Mouse (Mus musculus): ENCODE measurements around the gene Gm12695.

Gm12695 gene

DNA sequence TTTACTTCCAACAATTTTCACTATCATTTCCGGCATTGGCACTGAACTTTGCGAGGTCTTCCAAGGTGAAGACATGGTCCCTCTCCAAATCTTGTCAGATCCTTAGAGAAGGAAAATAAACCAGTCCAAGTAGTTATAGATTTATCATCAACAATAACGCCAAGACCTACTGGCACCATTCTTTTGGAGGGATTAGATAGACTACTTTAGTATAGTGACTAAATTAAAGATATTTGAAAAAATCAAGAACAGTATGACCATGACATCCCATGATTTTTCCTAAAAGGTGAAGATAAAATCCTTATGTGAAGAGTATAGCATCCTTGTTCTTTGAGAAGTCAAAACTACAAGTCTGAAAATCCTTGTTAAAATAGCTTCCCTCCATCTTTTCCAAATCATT is at the start of gene Gm12695:
Gene Gm12695 (minus strand): TSS at position 101 of the 400 bp plus-strand sequence.
- peak; percentile 7 for DNase-seq (ENCODE audit: low read depth, low spot score)

DNA sequence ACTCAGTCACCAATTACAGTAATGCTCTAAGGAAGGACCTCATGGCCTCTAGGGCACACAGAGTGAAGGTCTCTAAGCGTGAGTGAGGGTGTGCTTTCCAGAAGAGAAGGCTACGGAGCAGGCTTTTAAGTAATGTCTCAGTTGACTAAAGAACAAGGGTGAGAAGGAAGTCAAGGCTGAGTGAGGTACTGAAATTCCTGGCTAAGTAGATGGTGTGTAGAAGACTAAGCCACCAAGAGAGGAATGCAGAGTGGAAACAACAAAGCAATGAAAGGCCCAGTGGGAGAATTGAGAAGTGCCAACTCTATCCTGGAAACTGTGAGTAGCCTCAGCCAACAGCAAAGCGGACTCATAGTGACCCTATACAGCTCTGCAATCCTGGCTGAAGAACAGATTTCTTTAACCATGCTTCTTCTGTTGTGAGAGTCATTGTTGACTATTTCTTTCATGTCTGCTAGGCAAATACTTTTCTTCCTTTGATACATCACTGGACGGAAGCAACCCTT is 40.6 kb upstream of the Gm12695 start:
- no peak for DNase-seq (ENCODE audit: low read depth, low spot score)

DNA sequence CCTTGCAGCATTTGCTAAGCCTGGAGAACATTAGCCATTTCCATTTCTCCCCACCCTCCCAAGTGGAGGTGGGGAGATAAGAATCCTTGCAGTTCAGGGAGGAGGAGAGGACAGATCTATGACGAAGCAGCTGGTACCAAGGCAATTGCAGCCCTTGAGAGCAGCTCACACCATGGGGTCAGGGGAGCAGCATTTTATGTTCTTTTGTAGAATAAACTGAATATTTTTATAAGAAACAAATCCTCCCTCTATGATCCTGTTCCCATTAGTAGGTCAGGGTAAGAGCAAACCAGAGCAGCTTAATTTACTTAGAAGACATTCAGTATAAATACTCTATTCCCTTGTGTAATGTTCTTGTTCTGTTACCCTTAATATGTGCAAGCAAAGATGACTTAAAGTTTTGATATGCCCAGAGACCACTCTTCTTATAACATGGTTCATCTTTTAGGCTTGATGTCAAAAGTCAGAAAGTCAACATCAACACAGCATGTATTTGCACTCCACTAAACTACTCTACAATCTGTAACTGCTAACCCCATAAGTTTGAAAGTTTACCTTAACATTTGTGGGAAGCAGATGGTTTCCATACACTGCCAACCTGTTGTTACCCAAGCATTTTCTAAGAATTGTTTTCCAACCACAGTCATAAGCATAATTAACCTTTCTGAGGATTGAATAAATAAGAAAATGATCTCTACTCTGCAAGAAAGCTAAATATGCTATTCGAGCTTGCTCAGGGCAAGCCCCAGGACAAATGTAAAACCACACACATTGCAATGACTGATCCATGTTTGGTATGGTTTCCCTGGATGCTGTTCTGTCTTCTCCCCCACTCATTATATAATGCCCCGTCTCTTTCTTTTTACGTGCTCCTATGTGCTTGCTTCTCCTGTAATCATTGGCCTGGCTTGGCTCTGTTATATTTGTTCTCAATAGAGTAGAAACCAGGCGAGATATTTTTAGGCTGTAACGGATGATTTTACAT is 22.1 kb upstream of the Gm12695 start:
- DNase-seq (ENCODE audit: low read depth, low spot score) = no peak

DNA sequence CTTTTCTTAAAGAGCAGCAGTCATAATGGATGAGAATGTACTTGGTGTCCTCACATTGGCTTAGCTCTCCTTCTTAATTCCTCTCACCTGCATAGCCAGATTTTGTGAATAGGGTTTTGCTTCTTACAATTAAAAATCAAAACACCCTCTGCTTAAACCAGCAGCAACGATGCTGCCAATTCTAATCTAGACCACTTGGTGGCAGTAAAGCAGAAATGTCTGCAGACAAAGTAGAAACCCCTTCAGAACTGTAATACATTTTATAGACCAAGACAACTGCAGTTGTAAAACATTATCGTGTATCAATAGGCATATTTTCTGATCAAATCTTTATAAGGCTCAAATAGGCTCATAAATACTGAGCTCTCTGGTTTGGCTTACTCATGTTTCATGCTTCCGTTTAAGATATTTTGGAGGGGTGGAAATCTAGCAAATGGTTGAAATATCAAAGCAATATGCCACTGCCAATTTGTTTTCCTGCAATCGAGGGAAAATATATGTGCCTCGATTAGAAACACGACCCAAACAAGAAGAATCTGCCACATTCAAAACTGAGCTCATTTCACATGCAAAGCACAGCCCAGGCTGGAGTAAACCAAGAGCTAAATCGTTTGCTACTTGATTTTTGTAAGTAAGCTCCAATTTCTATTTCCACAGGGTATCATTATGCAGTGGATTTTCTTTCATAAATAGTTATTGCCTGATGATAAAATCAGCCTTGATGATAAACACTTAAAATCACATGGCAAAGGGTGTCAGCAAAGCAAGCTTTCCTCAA is 14.6 kb upstream of the Gm12695 start:
- DNase-seq (ENCODE audit: low read depth, low spot score) = peak; percentile 10

DNA sequence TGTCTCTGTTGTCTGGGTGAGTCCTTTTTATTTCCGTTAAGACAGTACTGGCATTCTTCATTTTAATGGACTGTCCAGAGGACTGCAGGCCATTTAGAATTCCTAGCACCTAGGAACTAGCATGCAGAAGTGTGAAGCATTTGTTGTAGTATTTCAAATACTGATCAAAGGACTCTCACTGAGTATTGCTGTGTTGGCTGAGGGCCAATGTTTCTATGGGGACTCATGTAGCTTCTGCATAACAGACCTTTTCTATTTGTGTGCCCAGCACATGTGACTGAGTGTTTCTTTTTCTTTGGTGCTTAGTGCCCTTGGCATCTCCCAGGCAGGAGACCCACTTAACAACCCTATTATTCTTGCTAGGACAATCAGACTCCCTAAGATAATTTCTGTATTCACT is 12.6 kb upstream of the Gm12695 start:
- DNase-seq (ENCODE audit: low read depth, low spot score) = no peak

DNA sequence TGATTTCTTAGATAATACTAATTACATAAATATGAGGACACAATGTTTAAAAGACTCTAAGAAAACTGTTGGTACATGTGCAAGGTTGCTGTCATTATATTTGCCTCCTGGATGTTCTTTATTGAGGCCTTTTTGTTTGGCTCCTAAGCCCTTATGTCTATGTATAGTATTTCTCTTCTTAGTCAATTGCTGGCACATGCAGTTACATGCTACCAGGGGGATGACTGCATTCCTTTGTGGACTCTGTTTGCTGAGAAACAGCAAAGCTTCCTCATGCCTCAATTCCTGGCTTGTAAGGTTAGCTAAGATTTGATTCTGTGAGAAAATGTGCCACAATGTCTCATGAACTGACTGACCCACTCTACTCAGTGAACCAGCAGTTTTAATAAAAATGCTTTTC is 6.3 kb upstream of the Gm12695 start:
- DNase-seq (ENCODE audit: low read depth, low spot score) = no peak

DNA sequence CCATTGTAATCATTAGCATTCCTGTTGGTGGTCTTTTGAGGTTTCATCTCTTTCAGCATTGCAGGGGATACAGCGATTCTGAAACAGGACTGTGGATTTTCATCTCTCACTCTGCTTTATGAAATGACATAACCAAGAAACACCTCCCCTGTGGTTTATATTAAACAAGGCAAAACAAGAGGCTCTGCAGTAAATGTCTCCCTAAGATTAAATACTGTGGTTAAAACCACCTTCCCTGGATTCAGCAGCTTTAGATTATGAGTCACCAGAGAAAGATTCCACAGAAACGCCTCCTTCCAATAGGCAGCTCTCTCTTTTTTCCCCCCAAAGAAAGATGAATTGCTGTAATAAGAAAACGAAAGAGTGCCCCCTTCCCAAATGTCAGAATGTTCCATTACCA is 4.9 kb upstream of the Gm12695 start:
- no peak for DNase-seq (ENCODE audit: low read depth, low spot score)

DNA sequence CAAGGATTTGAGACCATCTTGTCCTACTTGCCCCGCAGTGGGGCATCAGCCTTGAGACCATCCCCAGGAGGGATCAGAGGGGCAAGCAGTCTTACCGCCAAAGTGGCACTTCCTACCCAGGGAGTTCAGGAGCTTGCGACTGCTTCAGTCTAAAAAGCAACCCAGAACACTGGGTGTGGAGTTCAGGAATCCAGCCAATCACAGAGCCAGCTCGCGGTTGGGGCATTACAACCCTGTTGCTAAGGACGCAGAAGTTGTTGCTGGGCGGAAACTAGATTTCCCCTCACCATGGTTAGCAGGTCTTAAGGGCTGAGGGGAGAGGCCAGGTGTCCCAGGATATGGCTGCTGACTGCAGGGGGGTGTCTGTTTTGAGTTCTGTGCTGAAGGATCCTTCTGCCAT is 1.6 kb upstream of the Gm12695 start:
- DNase-seq (ENCODE audit: low read depth, low spot score) = no peak

DNA sequence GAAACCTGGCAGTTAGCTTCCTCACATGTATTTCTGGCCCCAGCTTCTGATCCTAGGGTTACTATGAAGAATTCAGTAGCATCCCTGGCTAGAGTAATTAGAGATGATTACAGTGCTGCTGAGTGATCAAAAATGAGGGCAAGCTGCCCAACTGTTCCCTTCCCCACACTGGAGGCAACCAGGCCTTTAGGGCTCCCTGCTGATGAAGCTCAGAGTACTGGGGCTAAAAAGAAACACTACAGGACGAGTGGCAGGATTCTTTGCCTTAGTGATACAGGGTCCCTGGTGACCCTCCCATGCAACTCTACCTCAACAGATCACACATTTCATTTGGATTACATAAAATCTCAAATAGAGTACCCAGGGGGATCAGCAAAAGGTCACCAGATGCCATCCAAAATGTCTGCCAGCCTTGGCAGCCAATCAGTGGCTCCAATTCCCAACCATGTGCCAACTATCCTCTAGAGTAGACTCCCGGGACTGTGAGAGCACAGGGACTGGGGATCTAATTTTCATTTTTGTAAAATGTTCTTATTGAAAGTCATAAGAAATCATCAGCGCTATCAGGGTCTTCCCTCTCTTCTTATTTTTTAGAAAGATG is 11.9 kb downstream of the Gm12695 start:
- DNase-seq (ENCODE audit: low read depth, low spot score) = peak; percentile 81

DNA sequence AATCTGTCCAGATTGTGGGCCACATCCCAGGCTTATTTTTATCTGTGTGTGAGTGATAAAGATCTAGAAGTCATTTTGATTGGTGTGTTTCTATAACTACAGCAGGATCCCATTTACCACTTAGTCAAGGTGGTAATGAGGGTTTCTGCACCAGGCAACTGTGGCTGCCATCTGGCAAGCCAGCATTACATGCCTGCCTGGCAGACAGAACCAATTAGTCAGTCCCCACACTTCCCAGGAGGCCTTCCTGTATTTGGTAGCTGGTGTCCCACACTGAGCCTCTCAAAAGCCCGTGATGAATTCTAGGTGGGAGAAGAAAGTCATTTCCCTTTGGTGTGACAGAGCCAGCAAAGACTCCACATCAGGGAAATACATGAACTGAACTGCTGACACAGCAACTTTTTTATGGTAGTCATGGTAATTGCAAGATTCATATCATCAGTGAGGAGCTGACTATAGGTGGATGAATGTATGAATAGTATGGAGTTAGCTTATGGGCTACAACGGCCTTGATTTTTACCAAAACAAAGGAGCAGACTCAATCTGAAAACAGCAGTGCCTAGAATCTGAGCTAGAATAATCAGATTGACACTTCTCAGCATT is 18.5 kb downstream of the Gm12695 start:
- no peak for DNase-seq (ENCODE audit: low read depth, low spot score)

DNA sequence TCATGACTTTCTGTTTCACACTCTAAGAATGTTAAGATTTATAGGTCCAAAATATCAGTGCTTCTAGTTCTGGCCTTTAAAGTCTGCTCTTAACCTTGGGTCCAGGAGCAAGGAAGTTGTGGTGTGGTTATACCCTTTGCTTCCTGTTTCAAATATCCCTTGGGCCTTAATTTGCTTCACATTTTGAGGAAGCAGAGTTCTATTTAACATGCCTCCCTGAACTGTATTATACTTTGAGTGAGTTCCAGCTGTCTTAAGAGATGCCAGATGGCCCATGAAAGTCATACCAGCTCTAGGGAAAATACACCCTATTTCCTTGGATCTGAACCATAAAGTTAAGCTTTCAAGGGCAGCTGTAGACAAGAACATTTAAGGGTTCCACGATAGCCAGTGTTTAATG is 33.0 kb downstream of the Gm12695 start:
- no peak for DNase-seq (ENCODE audit: low read depth, low spot score)

DNA sequence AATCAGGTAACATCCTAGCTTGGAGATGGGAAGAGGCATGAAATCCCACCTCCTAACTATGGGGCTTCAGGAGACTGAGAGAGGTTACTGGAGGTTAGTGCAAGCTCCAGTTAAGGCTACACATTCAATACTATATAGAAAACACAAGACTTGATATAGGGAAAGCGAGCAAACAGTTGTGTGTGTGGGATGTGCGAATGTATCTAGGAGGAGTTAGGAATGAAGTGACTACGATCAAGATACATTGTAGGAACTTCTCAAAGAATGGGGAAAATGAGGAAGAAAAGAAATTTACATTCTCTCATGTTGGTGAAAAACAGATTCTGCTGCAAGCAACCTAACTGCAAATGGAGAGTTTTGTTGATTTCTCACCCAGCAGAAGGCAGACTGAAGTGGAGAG is 44.5 kb downstream of the Gm12695 start:
- DNase-seq (ENCODE audit: low read depth, low spot score) = no peak

DNA sequence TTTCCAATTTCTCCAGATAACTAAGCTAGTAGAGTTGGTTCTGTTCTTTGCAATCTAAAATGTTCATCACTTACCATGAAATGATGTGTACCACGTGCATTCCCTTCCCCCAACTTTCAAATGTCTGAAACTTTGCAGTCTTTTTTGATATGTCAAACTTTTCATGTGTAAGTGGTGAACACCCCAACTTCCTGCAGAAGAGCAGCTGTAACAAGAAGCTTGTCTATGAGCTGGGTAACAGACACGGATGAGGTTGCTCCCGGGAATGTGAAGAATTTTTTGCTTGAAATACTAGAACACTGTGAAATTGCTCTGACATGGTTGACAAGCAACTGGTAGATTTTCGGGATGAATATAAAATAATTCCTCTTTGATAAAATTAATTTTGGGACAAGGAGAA is 55.7 kb downstream of the Gm12695 start:
- DNase-seq (ENCODE audit: low read depth, low spot score) = no peak

DNA sequence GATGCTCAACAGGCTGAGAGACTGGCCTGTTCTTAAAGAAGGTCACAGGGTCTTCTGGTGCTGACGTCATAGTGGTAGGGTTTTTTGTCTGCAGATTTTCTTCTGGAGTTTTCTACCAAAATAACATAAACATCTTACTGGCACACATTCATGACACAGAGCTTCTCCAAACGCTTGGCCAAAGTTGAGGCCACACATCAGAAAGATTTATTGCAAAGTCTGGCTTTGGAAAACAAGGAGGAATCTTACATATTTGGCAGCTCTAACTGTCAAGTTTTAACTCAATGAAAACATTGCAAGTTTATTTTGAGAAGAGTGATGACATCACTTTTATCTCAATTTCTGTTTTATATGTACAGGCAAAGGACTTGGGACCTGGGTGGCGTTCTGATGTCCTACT is 56.8 kb downstream of the Gm12695 start:
- no peak for DNase-seq (ENCODE audit: low read depth, low spot score)

DNA sequence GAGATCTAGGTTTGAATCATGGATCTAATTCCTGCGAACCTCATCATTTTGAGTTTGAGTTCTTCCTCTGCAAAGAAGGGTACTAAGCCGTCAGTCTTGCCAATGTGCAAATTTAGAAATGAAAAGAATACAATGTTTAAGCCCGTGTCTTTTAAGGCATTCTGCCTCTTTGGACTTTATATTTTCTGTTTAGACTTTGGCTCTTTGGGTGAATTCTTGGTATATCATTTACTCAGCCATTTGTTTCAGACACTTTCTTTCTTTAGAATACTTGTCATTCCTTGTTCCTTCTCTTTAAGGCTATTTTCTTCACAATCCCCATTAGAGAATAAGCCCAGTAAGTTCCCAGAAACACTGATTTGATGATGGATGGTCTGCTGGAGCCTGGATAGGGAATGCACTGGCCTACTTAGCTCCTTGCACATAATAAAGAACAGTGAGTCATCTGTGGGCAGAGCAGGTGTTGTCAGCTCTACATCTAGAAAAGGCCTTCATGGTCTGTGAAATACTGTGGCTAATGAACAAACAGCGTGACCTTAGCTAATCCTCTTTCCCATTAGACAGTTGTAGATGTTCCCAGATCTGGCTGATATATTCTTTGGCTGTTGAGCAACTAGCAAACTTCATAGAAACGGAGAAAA is 59.5 kb downstream of the Gm12695 start:
- DNase-seq (ENCODE audit: low read depth, low spot score) = peak; percentile 69

DNA sequence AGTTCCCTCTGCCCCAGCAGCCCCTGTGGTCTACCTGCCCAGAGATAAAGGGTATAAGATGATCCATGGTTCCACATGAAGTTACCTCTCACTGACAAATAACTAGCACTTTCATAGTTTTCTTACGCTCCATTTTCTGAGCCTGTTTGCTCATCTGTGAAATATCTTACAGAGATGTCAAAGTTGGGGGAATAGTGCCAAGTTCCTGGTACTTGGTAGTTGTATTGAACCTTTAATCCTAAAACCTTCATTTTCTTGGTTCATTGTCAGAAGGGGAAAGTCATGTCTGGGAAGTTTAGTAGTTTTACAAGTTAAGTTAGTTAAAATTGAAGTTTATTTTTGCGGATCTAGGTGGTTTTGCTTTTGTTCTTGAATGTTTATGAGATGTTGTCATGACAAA is 62.7 kb downstream of the Gm12695 start:
- no peak for DNase-seq (ENCODE audit: low read depth, low spot score)

DNA sequence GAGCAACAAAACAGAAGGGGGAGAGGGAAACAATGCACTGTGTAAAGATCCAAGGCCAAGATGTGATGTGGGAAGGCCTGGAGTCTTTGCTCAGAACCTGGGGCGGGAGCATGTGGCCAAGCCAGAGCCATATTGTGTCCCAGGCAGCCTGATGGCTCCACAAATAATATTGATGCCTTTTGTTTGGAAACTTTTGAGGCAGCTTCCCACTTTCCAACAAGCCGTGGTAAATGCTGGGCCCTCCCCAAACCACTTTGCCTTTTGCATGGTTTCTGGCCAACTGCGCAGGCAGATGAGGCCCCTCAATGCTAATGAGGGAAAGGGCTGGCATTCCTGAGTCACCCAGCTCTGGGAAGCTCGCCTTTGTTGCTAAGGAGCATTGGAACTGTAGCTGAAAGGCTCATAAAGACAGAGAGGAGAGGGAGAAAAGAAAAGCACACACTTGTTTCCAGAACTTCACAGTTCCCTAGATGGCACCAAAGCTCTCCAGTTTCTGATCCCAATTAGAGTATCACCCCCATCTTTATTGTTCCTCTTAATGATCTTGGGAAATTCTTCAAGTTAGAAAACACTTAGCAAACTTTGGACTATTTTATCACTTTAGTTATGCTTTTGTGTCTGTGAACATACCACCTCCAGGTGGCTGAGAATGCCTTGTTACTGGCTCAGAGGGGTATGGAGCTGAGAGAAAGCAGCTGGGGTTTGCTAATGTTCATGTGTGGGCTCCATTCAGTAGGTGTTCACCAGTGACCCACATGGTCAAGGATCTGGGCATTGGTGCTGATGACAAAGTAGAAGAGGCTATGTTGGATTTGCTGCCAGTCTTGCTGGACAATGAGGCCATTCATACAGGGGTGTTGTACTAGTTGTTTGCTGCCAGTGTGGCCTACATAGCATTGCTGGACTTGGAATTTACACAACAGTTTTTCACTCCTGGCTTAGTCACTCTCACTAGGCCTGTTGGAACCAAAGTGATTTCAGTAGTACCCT is 65.7 kb downstream of the Gm12695 start:
- DNase-seq (ENCODE audit: low read depth, low spot score) = no peak

DNA sequence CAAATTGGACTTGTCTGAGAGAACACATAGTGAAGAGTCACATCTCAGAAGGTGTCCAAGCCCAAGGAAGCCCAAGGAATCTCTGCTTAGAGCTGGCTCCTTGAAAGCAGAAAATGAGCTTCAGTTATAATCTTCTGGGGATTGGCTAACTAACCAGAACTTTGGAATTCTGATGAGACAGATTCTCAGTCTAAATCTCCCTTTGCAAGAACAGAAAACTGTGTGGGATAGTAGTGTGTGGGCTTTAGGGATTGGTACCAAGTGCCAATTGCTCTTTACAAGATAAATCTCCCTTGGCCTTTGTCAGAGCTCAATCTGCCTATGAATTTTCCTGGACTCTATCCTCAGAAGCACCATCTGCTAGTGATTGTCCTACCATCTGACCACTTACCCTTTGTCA is 66.5 kb downstream of the Gm12695 start:
- peak; percentile 67 for DNase-seq (ENCODE audit: low read depth, low spot score)

DNA sequence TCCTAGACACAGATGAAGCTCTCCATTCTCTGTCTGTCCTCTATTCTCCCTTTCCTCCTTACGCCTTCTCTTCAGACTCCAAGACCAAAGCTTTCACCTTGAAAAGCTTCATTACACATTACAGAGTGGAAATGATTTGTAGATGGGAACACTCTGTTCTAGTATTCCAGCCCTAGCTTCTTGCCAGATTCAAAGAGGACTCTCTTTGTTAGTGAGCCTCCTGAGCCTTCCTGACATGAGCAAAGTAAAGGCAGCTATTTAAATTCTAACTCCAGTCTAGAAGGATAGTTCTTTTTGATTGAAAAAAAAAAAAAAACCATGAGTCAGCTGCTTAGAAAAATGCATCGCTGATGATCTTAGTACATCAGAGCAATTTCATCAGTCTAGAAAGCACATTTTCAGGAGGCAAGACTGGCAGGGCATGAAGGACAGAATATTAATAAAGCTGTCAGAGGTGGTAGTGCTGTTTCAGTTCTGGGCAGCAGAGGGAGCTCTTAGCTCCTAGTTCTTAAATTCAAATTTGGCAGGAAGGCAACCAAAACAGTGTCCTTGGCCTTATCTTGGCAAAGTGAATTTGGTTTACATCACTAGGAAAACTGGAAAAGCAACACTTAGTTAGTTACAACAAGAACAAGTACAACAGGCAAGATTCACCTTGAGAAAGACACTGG is 79.6 kb downstream of the Gm12695 start:
- peak; percentile 65 for DNase-seq (ENCODE audit: low read depth, low spot score)

DNA sequence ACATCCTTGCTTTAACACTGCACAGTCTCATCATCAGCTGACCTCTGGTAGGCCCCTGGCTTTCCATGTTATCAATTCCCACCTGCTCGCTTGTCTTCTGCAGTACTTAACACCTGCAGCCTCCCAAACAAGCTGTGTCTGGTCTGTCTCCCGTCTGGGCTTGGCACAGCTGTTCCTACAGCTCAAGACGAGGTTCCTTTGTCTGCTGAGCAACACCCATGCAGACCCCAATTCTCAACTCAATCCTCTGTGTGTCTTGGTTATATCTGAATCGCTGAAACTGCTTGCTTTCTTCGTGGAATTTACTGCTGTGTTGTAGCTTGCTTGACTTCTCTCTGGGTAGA is 86.8 kb downstream of the Gm12695 start:
- DNase-seq (ENCODE audit: low read depth, low spot score) = no peak
